Mouse (Mus musculus) forebrain, embryonic 13.5 days (tissue): ENCODE data around the gene Bdh1. TPM values are rescaled to one million over a fixed set of nuclear protein-coding genes. Genes with fewer than 3 reads are reported as not detected.

Experiments
- ATAC-seq: fragments of 200-750 bp; cut with Nextera tagmentation; 2 replicates; pipeline ENCODE4 v1.8.0; 2017
- H3K27ac ChIP-seq: fragments of 300-500 bp; sonication (generic); 2 replicates; pipeline ENCODE4 v1.5.1; 2015; ENCODE audit warnings: inconsistent platforms, mild to moderate bottlenecking, moderate library complexity
- H3K27me3 ChIP-seq: fragments of 300-500 bp; sonication (generic); 2 replicates; pipeline ENCODE4 v1.6.1; 2015; ENCODE audit warnings: mild to moderate bottlenecking, inconsistent platforms
- H3K36me3 ChIP-seq: fragments of 300-500 bp; sonication (generic); 2 replicates; pipeline ENCODE4 v1.6.1; 2015; ENCODE audit warnings: mild to moderate bottlenecking, inconsistent platforms; ENCODE audit not compliant: poor library complexity, severe bottlenecking
- H3K4me1 ChIP-seq: fragments of 300-500 bp; sonication (generic); 2 replicates; pipeline ENCODE4 v1.6.1; 2015; ENCODE audit warnings: inconsistent platforms
- H3K4me2 ChIP-seq: fragments of 300-500 bp; sonication (generic); 2 replicates; pipeline ENCODE4 v1.6.1; 2015; ENCODE audit warnings: inconsistent platforms, mild to moderate bottlenecking, moderate library complexity
- H3K4me3 ChIP-seq: fragments of 300-500 bp; sonication (generic); 2 replicates; pipeline ENCODE4 v1.5.1; 2015; ENCODE audit warnings: mild to moderate bottlenecking, inconsistent platforms
- H3K9ac ChIP-seq: fragments of 300-500 bp; sonication (generic); 2 replicates; pipeline ENCODE4 v1.6.1; 2015; ENCODE audit warnings: mild to moderate bottlenecking, inconsistent platforms
- H3K9me3 ChIP-seq: fragments of 300-500 bp; sonication (generic); replicated peaks from 2 replicates; pipeline ENCODE4 v1.6.1; 2016; ENCODE audit warnings: inconsistent platforms
- WGBS: fragments of 180-500 bp; shearing (Covaris S2); methylation state at CpG from one replicate; pipeline ENCODE4 v1.1.7; 2015; 5-methylcytosine and 5-hydroxymethylcytosine counted together
- polyA plus RNA-seq: library from polyadenylated mRNA; unstranded; fragments of >200 nt; fragmentation: Nextera tagmentation; extraction: Ambion mirVana; gene quantifications from 2 replicates; pipeline ENCODE4 v1.2.1, GENCODE M21; 2015

Bdh1 gene
- polyA plus RNA-seq, 1 experiment from 2014 or later = 88.7 TPM

DNA sequence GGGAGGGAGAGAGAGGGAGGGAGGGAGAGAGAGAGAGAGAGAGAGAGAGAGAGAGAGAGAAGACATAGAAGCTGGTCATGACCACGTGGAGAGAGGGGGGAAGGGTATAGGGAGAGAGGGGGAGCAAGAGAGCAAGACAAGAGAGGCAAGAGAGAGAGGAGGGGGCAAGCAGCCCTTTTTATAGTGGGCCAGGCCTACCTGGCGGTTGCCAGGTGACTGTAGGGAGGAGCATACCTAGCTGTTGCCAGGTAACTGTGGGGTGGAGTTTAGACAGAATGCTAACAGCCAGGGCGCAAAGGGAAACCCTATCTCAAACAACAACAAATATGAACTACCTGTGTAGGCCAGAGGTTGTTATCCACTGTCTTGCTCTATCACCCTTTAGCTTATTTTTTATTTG is 8.3 kb upstream of the Bdh1 start:
- 63% methylated on average over 3 of the region's 3 CpGs for WGBS
- ATAC-seq = no peak

DNA sequence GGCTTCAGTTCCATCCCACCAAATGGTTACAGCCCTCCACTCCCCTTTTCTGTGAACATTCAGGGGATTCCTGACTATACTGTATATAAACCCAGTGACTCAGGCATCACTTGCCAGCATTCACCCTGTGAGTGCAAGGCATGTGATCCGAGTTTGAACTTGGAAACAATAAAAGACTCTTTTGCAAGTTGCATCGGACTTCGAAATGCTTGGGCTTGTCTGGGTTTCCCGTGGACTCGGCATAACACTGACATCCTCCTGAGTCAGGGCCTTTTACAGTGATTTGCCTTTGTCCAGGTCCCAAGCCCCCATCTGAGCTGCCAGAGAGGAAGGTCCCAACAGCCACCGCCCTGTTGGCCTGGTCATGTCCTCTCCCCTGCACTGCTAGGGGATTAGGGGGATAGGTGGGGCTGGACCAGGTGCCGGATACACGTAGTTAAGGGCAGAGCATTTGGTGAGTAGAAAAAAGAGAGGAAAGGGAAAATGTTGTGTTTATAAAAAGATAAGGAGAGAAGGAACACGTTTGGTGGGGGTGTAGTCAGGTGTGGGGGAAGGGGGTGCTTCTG is 6.1 kb upstream of the Bdh1 start:
- Histone ChIP-seq H3K4me2 (no peak overlapping the region), H3K4me3 (no peak overlapping the region), H3K4me1 (no peaks in the 10 kb centered on the region), H3K27me3 (no peaks in the 10 kb centered on the region), H3K9ac (no peak overlapping the region), H3K9me3 (no peaks in the 10 kb centered on the region), H3K36me3 (no peaks in the 10 kb centered on the region), H3K27ac (no peak overlapping the region)
- 66% methylated on average over 9 of the region's 9 CpGs for WGBS
- no peak for ATAC-seq

More for the DNA sequence above, 8.3 kb upstream of the Bdh1 start:
- Histone ChIP-seq H3K27me3 (no peaks in the 10 kb centered on the region), H3K4me1 (no peaks in the 10 kb centered on the region), H3K4me2 (no peak overlapping the region), H3K36me3 (no peaks in the 10 kb centered on the region), H3K27ac (no peak overlapping the region), H3K4me3 (no peak overlapping the region), H3K9ac (no peak overlapping the region), H3K9me3 (no peaks in the 10 kb centered on the region)

DNA sequence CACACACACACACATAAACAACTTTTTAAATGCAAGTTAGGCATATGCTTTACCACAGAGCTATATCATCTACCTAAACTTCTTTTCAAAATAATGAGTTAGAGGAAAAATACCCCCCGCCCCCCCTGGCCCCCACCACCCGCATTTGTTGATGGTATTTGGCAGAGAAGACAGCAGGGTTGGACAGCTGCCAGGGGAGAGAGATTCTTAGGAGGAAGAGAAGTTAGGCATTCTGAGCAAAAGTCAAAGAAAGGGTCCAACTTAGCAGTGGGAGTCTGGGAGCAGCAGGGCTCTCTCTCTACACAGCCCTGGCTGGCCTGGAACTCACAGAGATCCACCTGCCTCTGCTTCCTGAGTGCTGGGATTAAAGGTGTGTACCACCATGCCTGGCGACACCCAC is 3.4 kb upstream of the Bdh1 start:
- no peak for ATAC-seq
- Histone ChIP-seq H3K4me2 (no peak overlapping the region), H3K9ac (no peak overlapping the region), H3K4me3 (no peak overlapping the region), H3K36me3 (no peaks in the 10 kb centered on the region), H3K4me1 (no peaks in the 10 kb centered on the region), H3K9me3 (no peaks in the 10 kb centered on the region), H3K27me3 (no peaks in the 10 kb centered on the region), H3K27ac (no peak overlapping the region)
- 78% methylated on average over 3 of the region's 3 CpGs for WGBS

DNA sequence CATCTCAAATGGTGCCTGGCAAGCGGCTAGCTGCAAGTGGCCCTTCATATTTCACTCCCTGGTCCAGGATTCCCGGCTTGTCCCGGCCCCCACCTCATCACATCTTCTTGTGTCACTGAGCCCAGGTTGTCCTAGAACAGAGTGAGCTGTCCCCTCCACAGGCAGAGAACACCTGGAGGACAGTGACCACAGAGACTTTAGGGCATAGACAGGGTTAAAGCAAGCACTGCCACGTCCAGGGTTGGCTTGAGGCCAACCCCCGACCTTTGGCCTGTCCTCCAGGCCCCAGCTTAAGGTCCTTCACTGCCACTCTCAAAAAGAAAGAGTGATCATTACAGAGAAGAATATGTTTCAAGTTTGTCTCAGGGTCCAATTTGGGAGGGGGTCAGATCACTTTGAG is 2.6 kb upstream of the Bdh1 start:
- Histone ChIP-seq H3K36me3 (no peaks in the 10 kb centered on the region), H3K4me1 (no peaks in the 10 kb centered on the region), H3K9ac (no peak overlapping the region), H3K9me3 (no peaks in the 10 kb centered on the region), H3K27me3 (no peaks in the 10 kb centered on the region), H3K27ac (no peak overlapping the region), H3K4me3 (no peak overlapping the region), H3K4me2 (no peak overlapping the region)
- 67% methylated on average over 5 of the region's 5 CpGs for WGBS
- ATAC-seq = no peak

DNA sequence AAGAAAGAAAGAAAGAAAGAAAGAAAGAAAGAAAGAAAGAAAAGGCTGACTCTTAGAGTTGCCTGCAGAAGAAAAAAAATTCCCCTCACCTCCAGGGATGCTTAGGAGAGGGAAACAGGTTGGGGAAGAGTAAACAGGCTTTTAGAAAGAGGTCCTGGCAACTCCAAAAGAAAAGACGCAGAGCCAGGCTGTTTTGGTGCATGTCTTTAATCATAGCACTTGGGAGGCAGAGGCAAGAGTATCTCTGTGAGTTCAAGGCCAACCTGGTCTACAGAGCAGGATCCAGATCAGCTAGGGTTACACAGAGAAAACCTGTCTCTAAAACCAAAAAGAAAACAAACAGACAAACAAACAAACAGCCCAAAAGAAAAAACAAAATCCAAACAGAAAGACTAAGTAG is 642 bp downstream of the Bdh1 start:
- ATAC-seq = no peak
- Histone ChIP-seq H3K27ac (no peak overlapping the region), H3K9me3 (no peaks in the 10 kb centered on the region), H3K4me3 (no peak overlapping the region), H3K9ac (no peak overlapping the region), H3K4me1 (no peaks in the 10 kb centered on the region), H3K27me3 (peaks cover 12% of the 10 kb centered on the region), H3K36me3 (no peaks in the 10 kb centered on the region), H3K4me2 (no peak overlapping the region)
- 64% methylated on average over 1 of the region's 1 CpGs for WGBS

DNA sequence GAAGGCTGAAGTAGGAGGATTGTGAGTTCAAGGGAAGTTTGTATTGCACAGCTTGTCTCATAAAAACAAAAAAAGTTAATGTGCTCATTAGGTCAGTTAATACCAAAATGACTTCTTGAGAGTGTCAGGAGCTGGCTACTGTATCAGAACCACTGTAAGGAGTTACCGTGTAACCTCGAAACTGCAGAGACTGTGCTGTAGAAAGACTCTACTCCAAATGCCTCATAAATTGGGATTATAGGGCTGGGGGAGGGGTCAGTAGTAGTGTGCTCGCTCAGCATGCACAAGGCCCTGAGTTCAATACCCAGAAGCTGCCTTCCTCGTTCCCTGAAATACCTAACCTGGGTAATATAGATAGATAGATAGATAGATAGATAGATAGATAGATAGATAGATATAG is 1.3 kb downstream of the Bdh1 start:
- Histone ChIP-seq H3K4me2 (no peak overlapping the region), H3K27me3 (peaks cover 15% of the 10 kb centered on the region), H3K9ac (no peak overlapping the region), H3K36me3 (no peaks in the 10 kb centered on the region), H3K9me3 (no peaks in the 10 kb centered on the region), H3K4me3 (no peak overlapping the region), H3K4me1 (peaks cover 2% of the 10 kb centered on the region), H3K27ac (no peak overlapping the region)
- WGBS = 86% methylated on average over 4 of the region's 4 CpGs
- ATAC-seq = no peak

DNA sequence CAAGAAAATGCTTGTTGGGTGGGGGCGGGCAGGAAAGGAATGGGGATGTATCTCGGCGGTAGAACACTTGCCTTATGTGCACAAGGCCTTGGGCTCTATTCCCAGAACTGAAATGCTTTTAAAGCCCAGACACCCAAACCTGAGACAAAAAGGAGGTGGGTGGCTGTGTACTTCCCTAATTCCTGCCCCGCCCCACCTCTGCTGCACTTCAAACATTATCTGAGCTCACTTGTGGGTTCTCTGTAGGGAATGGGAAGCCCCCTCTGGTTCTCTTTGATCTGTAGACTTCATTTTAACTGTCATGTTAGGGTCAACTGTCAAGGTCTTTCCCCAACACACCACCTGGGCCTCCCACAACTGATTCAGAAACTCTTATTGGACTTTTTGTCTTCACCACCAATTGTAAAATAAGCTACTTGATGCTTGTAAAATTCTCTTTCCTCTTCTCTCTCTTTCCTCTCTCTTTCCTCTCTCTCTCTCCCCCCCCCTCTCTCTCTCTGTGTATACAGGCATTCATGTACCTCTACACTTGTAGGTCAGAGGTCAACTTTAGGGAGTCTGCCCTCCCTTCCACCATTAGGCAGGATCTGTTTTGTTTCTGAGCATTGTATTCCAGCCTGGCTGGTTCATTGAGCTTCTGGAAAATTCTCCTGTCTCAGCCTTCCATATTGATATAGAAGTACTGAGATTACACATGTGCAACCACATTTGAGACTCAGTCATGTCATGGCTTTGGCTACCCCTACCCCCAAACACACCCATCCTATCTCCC is 2.5 kb downstream of the Bdh1 start:
- Histone ChIP-seq H3K27ac (no peak overlapping the region), H3K4me3 (no peak overlapping the region), H3K4me1 (peaks cover 3% of the 10 kb centered on the region), H3K9me3 (no peaks in the 10 kb centered on the region), H3K9ac (no peak overlapping the region), H3K4me2 (no peak overlapping the region), H3K36me3 (no peaks in the 10 kb centered on the region), H3K27me3 (peaks cover 15% of the 10 kb centered on the region)
- ATAC-seq = no peak
- WGBS = 92% methylated on average over 4 of the region's 4 CpGs

DNA sequence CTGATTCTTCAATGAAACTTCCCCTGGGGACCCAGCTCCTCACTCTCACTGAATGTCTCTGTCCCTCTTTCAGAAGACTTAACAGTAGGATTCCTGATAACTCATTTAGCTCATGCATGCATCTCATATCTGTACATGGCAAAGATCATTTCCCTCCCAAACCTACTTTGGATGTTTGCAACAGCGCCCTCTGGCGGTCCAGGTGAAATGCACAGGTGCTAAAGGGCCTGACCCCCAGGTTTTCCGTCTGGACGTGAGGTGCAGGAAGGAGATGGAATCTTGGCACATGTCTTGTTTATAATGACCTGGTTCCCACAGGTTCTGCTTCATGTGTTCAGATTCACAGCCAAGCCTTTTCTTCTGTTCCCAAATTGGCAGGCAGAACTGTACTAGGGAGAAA is 3.4 kb downstream of the Bdh1 start:
- H3K27me3 ChIP-seq = peaks cover 15% of the 10 kb centered on the region
- H3K4me1 ChIP-seq = peaks cover 9% of the 10 kb centered on the region
- no peak overlapping the region for H3K9ac ChIP-seq
- H3K27ac ChIP-seq = no peak overlapping the region
- H3K4me3 ChIP-seq = no peak overlapping the region
- no peak overlapping the region for H3K4me2 ChIP-seq
- no peaks in the 10 kb centered on the region for H3K36me3 ChIP-seq
- no peaks in the 10 kb centered on the region for H3K9me3 ChIP-seq
- ATAC-seq = no peak
- WGBS = 3% methylated on average over 4 of the region's 4 CpGs

DNA sequence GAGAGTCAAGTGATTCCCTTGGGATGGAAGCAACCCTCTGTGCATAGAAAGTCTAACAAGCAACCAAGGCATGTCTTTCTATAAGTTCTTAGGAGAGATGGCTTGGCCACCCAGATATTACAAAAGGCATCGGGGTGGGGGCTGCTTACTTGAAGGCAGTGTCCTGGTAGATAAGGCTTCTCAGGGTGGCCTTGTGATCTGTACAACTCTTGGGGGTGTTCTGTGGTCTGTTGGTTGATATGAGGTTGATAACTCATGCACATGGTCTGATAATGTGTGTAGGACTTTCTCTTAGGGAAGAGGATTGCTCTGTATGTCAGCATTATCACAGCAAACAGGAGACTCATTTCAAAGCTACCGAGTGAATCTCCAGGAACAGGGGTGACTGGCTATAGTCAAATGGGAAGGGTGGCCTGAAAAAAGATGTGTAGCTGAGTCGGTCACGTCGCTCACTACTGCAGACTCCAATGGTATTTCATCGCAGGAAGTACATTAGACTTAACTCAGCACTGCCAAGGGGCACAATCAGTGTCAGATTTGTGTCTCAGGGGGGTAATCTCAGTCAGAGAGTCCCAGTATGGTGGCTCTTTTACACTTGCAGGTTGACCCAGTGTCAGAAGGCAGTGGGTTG is 4.5 kb downstream of the Bdh1 start:
- ATAC-seq = no peak
- 90% methylated on average over 6 of the region's 6 CpGs for WGBS
- H3K4me1 ChIP-seq = peaks cover 13% of the 10 kb centered on the region
- no peak overlapping the region for H3K4me2 ChIP-seq
- H3K27me3 ChIP-seq = peaks cover 15% of the 10 kb centered on the region
- H3K27ac ChIP-seq = no peak overlapping the region
- no peak overlapping the region for H3K4me3 ChIP-seq
- no peaks in the 10 kb centered on the region for H3K9me3 ChIP-seq
- H3K36me3 ChIP-seq = no peaks in the 10 kb centered on the region
- no peak overlapping the region for H3K9ac ChIP-seq

DNA sequence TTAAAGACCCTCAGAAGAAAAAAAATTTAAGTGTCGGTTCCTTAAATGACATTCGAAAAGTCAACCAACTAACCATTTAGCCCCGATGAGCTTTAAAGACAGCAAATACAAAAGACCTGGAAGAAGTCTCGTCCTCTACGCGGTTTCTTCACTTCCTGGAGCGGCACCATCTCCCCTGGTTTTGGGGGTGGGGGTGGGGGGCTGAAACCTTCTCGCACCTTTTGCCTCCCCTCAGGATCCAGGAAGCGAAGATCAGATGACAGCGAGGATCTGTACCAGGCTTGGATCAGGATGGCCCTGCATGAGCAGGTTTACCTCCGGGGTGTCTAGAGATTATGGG is 6.2 kb downstream of the Bdh1 start:
- H3K27ac ChIP-seq = peak overlapping the region; percentile 94
- H3K27me3 ChIP-seq = peaks cover 15% of the 10 kb centered on the region
- ATAC-seq = no peak
- H3K4me2 ChIP-seq = peak overlapping the region; percentile 80
- WGBS = 5% methylated on average over 11 of the region's 11 CpGs
- peak overlapping the region; percentile 62 for H3K4me3 ChIP-seq
- no peaks in the 10 kb centered on the region for H3K36me3 ChIP-seq
- peak overlapping the region; percentile 87 for H3K9ac ChIP-seq
- no peaks in the 10 kb centered on the region for H3K9me3 ChIP-seq
- H3K4me1 ChIP-seq = peaks cover 20% of the 10 kb centered on the region

DNA sequence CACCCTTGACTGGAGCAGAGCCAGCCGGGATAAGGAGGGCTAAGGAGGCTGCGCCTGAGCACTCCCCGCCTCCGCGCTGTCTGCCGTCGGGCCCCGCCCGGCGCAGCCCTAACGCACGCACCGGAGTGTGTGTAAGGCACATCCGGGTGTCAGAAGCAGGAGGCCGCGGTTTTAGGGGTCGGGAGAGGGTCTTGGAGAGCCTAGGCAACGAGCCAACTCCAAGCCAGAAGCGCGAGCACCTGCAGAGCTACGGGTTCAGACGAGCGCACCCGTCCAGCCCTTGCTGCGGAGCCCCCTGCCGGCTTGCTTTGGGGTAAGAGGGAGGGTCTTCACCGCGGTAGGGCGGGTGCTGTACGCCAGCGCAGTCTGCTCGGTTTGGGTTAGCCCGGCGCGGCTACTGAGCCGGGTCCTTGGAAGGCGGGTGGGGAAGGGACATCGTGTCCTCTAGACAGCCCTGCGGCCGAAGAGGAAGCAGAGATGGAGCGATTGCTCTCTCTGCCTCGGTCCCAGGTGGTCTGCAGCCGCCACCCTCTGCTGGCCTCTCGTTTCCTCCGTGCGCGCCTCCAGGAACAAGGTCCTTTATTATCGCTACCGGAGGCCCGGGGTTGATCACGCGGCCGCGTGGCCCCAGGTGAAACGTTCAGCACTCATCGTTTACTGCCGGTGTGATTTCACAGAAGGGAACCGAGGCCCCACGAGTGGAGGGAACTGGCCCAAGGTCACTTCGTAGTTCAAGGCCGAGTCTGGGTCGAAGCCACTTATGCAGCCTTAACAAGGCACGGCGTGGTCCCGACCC is 6.8 kb downstream of the Bdh1 start:
- peak; percentile 77 for ATAC-seq
- H3K9ac ChIP-seq = peak overlapping the region; percentile 87
- H3K27ac ChIP-seq = peak overlapping the region; percentile 94
- peak overlapping the region; percentile 62 for H3K4me3 ChIP-seq
- under 1% methylated on average over 65 of the region's 65 CpGs for WGBS
- no peaks in the 10 kb centered on the region for H3K36me3 ChIP-seq
- peak overlapping the region; percentile 80 for H3K4me2 ChIP-seq
- H3K4me1 ChIP-seq = peaks cover 26% of the 10 kb centered on the region
- peaks cover 15% of the 10 kb centered on the region for H3K27me3 ChIP-seq
- H3K9me3 ChIP-seq = no peaks in the 10 kb centered on the region
